Comparison of ENCODE assay signal across 13 mouse cellular contexts in the genomic region with DNA sequence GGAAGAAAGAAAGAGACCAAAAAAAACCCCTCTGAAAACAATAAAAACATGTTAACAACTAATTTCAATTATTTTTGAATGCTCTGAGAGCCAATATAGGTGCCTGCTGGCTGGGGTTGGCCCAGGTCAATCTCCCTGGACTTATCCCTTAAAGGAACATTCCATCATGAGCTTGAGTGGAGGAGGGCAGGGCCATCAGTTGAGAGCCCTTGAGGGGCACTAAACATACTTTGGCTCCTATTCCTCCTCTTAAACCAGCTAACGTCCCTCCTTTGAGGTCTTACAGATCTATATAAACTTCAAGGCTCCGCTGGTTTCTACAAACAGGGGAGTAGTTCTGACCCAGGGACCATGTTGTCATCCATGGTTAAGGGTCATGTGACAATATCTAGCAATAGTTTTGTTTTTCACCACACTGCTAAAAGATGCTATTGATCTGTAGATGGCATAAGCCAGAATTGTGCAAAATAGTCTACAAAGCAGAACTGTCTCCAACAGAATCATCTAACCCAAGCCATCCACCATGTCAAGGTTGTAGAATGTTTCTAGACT.
"Had no signal": no experiment of that assay in that cellular context is flagged by ENCODE, and none has a peak within 500 bp of the region (broad histone marks: within the 10 kb centered on the region; RNA-seq: fewer than 3 reads in every experiment).

No protein-coding gene starts in this region.

- DNase-seq: kidney, adult 18-20 months; kidney, postnatal 10 days; kidney, postnatal 4 days; left cerebral cortex, postnatal 4 days; liver, embryonic 13.5 days; right cerebral cortex, postnatal 14 days; thymus, postnatal 4 days had no signal

- H3K4me1 ChIP-seq: limb, embryonic 13.5 days; liver, embryonic 13.5 days; megakaryocyte, embryonic 14.5 days had no signal

- H3K9ac ChIP-seq: limb, embryonic 13.5 days; liver, embryonic 13.5 days; midbrain, embryonic 12.5 days had no signal

- H3K4me2 ChIP-seq: limb, embryonic 13.5 days; liver, embryonic 13.5 days; midbrain, embryonic 12.5 days had no signal

- H3K9me3 ChIP-seq: limb, embryonic 13.5 days; liver, embryonic 13.5 days; midbrain, embryonic 12.5 days had no signal

- H3K4me3 ChIP-seq: layer of hippocampus, adult 2 months; limb, embryonic 13.5 days; liver, embryonic 13.5 days; megakaryocyte, embryonic 14.5 days; midbrain, embryonic 12.5 days had no signal

- H3K27me3 ChIP-seq: limb, embryonic 13.5 days; liver, embryonic 13.5 days had no signal

- H3K27ac ChIP-seq: hindbrain, postnatal 0 days; layer of hippocampus, adult 2 months; limb, embryonic 13.5 days; liver, embryonic 13.5 days; macrophage; midbrain, embryonic 12.5 days had no signal

- H3K36me3 ChIP-seq: limb, embryonic 13.5 days; liver, embryonic 13.5 days; midbrain, embryonic 12.5 days had no signal

- ATAC-seq: hindbrain, postnatal 0 days had no signal
